Mouse (Mus musculus): ENCODE results near the gene Gigyf2. TPM values are rescaled to one million over a fixed set of nuclear protein-coding genes. Genes with fewer than 3 reads are reported as not detected.

Gene Gigyf2
- total and polyA plus RNA-seq, 3 experiments: 27.1 to 70.6 TPM; not detected in 1

GRCm38 (mm10) chr1:87482546-87482945 is 155.7 kb downstream of the Gigyf2 start:
- Histone ChIP-seq H3K27ac (ENCODE audit: control insufficient read depth, low read depth, low read length) (no peak overlapping the region), H3K79me2 (ENCODE audit: control insufficient read depth, insufficient read depth, low read length, poor library complexity) (no peaks in the 10 kb centered on the region), H3K27me3 (ENCODE audit: control insufficient read depth in 1 of 2, insufficient read depth in 2 of 2, low read length in 2 of 2) (peaks cover 0 to 2% of the 10 kb centered on the region in 2 experiments; a peak in 3 of 4 replicates), H3K36me3 (ENCODE audit: control insufficient read depth in 1 of 2, insufficient read depth in 2 of 2, low read length in 2 of 2) (no peaks in the 10 kb centered on the region), H3K9ac (ENCODE audit: control insufficient read depth, low read depth, low read length, poor library complexity, severe bottlenecking) (no peak overlapping the region), H3K9me3 (replicated peaks; ENCODE audit: insufficient read depth, low read length) (no peaks in the 10 kb centered on the region), H3K4me1 (ENCODE audit: control insufficient read depth in 1 of 2, insufficient read depth in 2 of 2, low read length in 2 of 2) (no peaks in the 10 kb centered on the region), H3K4me3 (ENCODE audit: control insufficient read depth in 1 of 2, insufficient read depth in 1 of 2, low read depth in 2 of 2, low read length in 2 of 2) (no peak overlapping the region)
- DNase-seq (ENCODE audit: low read depth, low spot score): no peak
- TF ChIP-seq MAFK (IDR thresholded peaks at IDR 0.05; ENCODE audit: borderline replicate concordance, low read depth, low read length) (no peak), TBP (IDR thresholded peaks at IDR 0.05; ENCODE audit: low read depth, low read length) (no peak), MYC (IDR thresholded peaks at IDR 0.05; ENCODE audit: low read depth, low read length) (no peak), RCOR1 (IDR thresholded peaks at IDR 0.05; ENCODE audit: low read depth, low read length) (no peak), CHD1 (IDR thresholded peaks at IDR 0.05; ENCODE audit: low read depth, low read length) (no peak)

GRCm38 (mm10) chr1:87486386-87486785 is 159.6 kb downstream of the Gigyf2 start:
- TF ChIP-seq ETS1 (IDR thresholded peaks at IDR 0.05; ENCODE audit: low read depth, low read length): no peak
- no peak for TF ChIP-seq GATA1 (IDR thresholded peaks at IDR 0.05; ENCODE audit: low read depth, low read length)
- TF ChIP-seq SIN3A (IDR thresholded peaks at IDR 0.05; ENCODE audit: low read length): no peak
- no peak for TF ChIP-seq CHD2 (IDR thresholded peaks at IDR 0.05; ENCODE audit: low read length)
- TF ChIP-seq MAX (IDR thresholded peaks at IDR 0.05; ENCODE audit: low read length): no peak
- TF ChIP-seq EP300 (IDR thresholded peaks at IDR 0.05; ENCODE audit: low read depth in 1 of 2, low read length in 2 of 2): no peak
- TF ChIP-seq MAFK (IDR thresholded peaks at IDR 0.05; ENCODE audit: borderline replicate concordance, low read depth, low read length): no peak
- TF ChIP-seq E2F4 (IDR thresholded peaks at IDR 0.05; ENCODE audit: borderline replicate concordance, low read depth, low read length): no peak
- no peak for TF ChIP-seq HCFC1 (IDR thresholded peaks at IDR 0.05; ENCODE audit: low read depth, low read length)
- TF ChIP-seq TBP (IDR thresholded peaks at IDR 0.05; ENCODE audit: low read depth, low read length): no peak
- no peak for TF ChIP-seq POLR2AphosphoS2 (IDR thresholded peaks at IDR 0.05; ENCODE audit: low read length)
- TF ChIP-seq ZKSCAN1 (IDR thresholded peaks at IDR 0.05; ENCODE audit: low read depth, low read length): no peak
- TF ChIP-seq RCOR1 (IDR thresholded peaks at IDR 0.05; ENCODE audit: low read depth, low read length): no peak
- H3K4me3 ChIP-seq (ENCODE audit: control insufficient read depth in 1 of 2, insufficient read depth in 1 of 2, low read depth in 2 of 2, low read length in 2 of 2): no peak overlapping the region

GRCm38 (mm10) chr1:87492285-87492684 is 165.5 kb downstream of the Gigyf2 start:
- no peak for DNase-seq (ENCODE audit: low read depth, low spot score)
- Histone ChIP-seq H3K79me2 (ENCODE audit: control insufficient read depth, insufficient read depth, low read length, poor library complexity) (no peaks in the 10 kb centered on the region), H3K9me3 (replicated peaks; ENCODE audit: insufficient read depth, low read length) (no peaks in the 10 kb centered on the region), H3K9ac (ENCODE audit: control insufficient read depth, low read depth, low read length, poor library complexity, severe bottlenecking) (no peak overlapping the region), H3K27me3 (ENCODE audit: control insufficient read depth in 1 of 2, insufficient read depth in 2 of 2, low read length in 2 of 2) (peaks cover 8% of the 10 kb centered on the region in 2 experiments), H3K27ac (ENCODE audit: control insufficient read depth, low read depth, low read length) (no peak overlapping the region), H3K4me3 (ENCODE audit: control insufficient read depth in 1 of 2, insufficient read depth in 1 of 2, low read depth in 2 of 2, low read length in 2 of 2) (no peak overlapping the region), H3K4me1 (ENCODE audit: control insufficient read depth in 1 of 2, insufficient read depth in 2 of 2, low read length in 2 of 2) (no peaks in the 10 kb centered on the region), H3K36me3 (ENCODE audit: control insufficient read depth in 1 of 2, insufficient read depth in 2 of 2, low read length in 2 of 2) (no peaks in the 10 kb centered on the region)
- TF ChIP-seq SMC3 (IDR thresholded peaks at IDR 0.05; ENCODE audit: low read depth, low read length): no peak
- TF ChIP-seq CHD1 (IDR thresholded peaks at IDR 0.05; ENCODE audit: low read depth, low read length): no peak

More at GRCm38 (mm10) chr1:87486386-87486785, 159.6 kb downstream of the Gigyf2 start:
- Histone ChIP-seq H3K36me3 (ENCODE audit: control insufficient read depth in 1 of 2, insufficient read depth in 2 of 2, low read length in 2 of 2) (no peaks in the 10 kb centered on the region), H3K27ac (ENCODE audit: control insufficient read depth, low read depth, low read length) (no peak overlapping the region), H3K4me1 (ENCODE audit: control insufficient read depth in 1 of 2, insufficient read depth in 2 of 2, low read length in 2 of 2) (no peaks in the 10 kb centered on the region), H3K27me3 (ENCODE audit: control insufficient read depth in 1 of 2, insufficient read depth in 2 of 2, low read length in 2 of 2) (no peaks in the 10 kb centered on the region; a peak in 1 of 4 replicates), H3K79me2 (ENCODE audit: control insufficient read depth, insufficient read depth, low read length, poor library complexity) (no peaks in the 10 kb centered on the region), H3K9me3 (replicated peaks; ENCODE audit: insufficient read depth, low read length) (no peaks in the 10 kb centered on the region), H3K9ac (ENCODE audit: control insufficient read depth, low read depth, low read length, poor library complexity, severe bottlenecking) (no peak overlapping the region)
- DNase-seq (ENCODE audit: low read depth, low spot score): no peak

All from MEL (cell line).